Mouse (Mus musculus) large intestine, adult 2 months (tissue): Measurements from ENCODE around the gene Mvp. TPM values are rescaled to one million over a fixed set of nuclear protein-coding genes. Genes with fewer than 3 reads are reported as not detected.

ENCODE experiments used
- DNase-seq: peaks from one replicate; pipeline ENCODE4 v3.0.0-alpha.2; 2012; ENCODE audit warnings: low read depth, low spot score
- WGBS: fragments of 180-500 bp; shearing (Covaris S2); methylation state at CpG from one replicate; pipeline ENCODE4 v1.1.7; 2018; 5-methylcytosine and 5-hydroxymethylcytosine counted together
- polyA plus RNA-seq: library from polyadenylated mRNA; depleted of rRNA; stranded (reverse); fragments of >200 nt; gene quantifications from 2 replicates; pipeline ENCODE4 v1.2.3, GENCODE M21; 2012

Mvp gene
- polyA plus RNA-seq, 1 experiment: 185 TPM

- DNase-seq: no peak
- WGBS: 53% methylated on average over 5 of the region's 5 CpGs
Observed at GRCm38 (mm10) chr7:127020491-127020890, 6.1 kb upstream of the Mvp start.

GRCm38 (mm10) chr7:127020031-127020430, 5.6 kb upstream of the Mvp start:
- DNase-seq: no peak
- 75% methylated on average over 3 of the region's 3 CpGs for WGBS

- WGBS: 77% methylated on average over 14 of the region's 14 CpGs
- no peak for DNase-seq
Observed at GRCm38 (mm10) chr7:127019306-127019960, 5.0 kb upstream of the Mvp start.

GRCm38 (mm10) chr7:127018416-127019305, 4.2 kb upstream of the Mvp start:
- no peak for DNase-seq
- WGBS: 80% methylated on average over 15 of the region's 15 CpGs

GRCm38 (mm10) chr7:127017950-127018345, 3.5 kb upstream of the Mvp start:
- 54% methylated on average over 6 of the region's 6 CpGs for WGBS
- DNase-seq: no peak

- 2% methylated on average over 39 of the region's 39 CpGs for WGBS
- DNase-seq: peak; percentile 94
Observed at GRCm38 (mm10) chr7:127016971-127017949, 2.8 kb upstream of the Mvp start, which contains the start of gene Pagr1a. Gene Pagr1a (minus strand): TSS chr7:127017352.

- WGBS: under 1% methylated on average over 22 of the region's 22 CpGs
- no peak for DNase-seq
Observed at GRCm38 (mm10) chr7:127016486-127016938, 2.1 kb upstream of the Mvp start.

GRCm38 (mm10) chr7:127016481-127016485, 1.9 kb upstream of the Mvp start, which contains the start of gene Pagr1b:
Gene Pagr1b (minus strand): TSS chr7:127016484.
- no peak for DNase-seq

- WGBS: 2% methylated on average over 10 of the region's 10 CpGs
- peak; percentile 64 for DNase-seq
Observed at GRCm38 (mm10) chr7:127016081-127016480, 1.7 kb upstream of the Mvp start.

- no peak for DNase-seq
- 75% methylated on average over 12 of the region's 12 CpGs for WGBS
Observed at GRCm38 (mm10) chr7:127014993-127015392, 572 bp upstream of the Mvp start.

- DNase-seq: no peak
- WGBS: 71% methylated on average over 6 of the region's 6 CpGs
Observed at GRCm38 (mm10) chr7:127013385-127013784, 1.0 kb downstream of the Mvp start.

- no peak for DNase-seq
- WGBS: 65% methylated on average over 10 of the region's 10 CpGs
Observed at GRCm38 (mm10) chr7:127012845-127013244, 1.6 kb downstream of the Mvp start.

GRCm38 (mm10) chr7:127012374-127012773, 2.0 kb downstream of the Mvp start:
- DNase-seq: no peak
- 59% methylated on average over 6 of the region's 6 CpGs for WGBS

- WGBS: 54% methylated on average over 2 of the region's 2 CpGs
- DNase-seq: no peak
Observed at GRCm38 (mm10) chr7:127011717-127012116, 2.7 kb downstream of the Mvp start.

GRCm38 (mm10) chr7:127011051-127011450, 3.4 kb downstream of the Mvp start:
- no peak for DNase-seq
- 89% methylated on average over 2 of the region's 2 CpGs for WGBS

- no peak for DNase-seq
- 46% methylated on average over 17 of the region's 17 CpGs for WGBS
Observed at GRCm38 (mm10) chr7:127009307-127010085, 4.9 kb downstream of the Mvp start.

- WGBS: 18% methylated on average over 9 of the region's 9 CpGs
- peak; percentile 91 for DNase-seq
Observed at GRCm38 (mm10) chr7:127008239-127009019, 6.0 kb downstream of the Mvp start.

- no peak for DNase-seq
- WGBS: 66% methylated on average over 6 of the region's 6 CpGs
Observed at GRCm38 (mm10) chr7:127007313-127008024, 7.0 kb downstream of the Mvp start.
